Mouse (Mus musculus) MEL-GATA-1-ER (cell line): ENCODE data around the gene Speer2.

ENCODE experiments used
- DNase-seq: peaks from one replicate; pipeline ENCODE4 v3.0.0-alpha.2; 2012; ENCODE audit warnings: low read depth; ENCODE audit errors: extremely low read depth

Gene Speer2

GRCm38 (mm10) chr16:69863644-69864043 lies at the start of gene Speer2:
TSS of gene Speer2 (minus strand) at chr16:69863744.
- DNase-seq = no peak

- no peak for DNase-seq
Observed at GRCm38 (mm10) chr16:69904303-69904702, 40.8 kb upstream of the Speer2 start.

- no peak for DNase-seq
Observed at GRCm38 (mm10) chr16:69880712-69881111, 17.2 kb upstream of the Speer2 start.

GRCm38 (mm10) chr16:69836628-69837027 lies 26.9 kb downstream of the Speer2 start:
- DNase-seq = no peak

GRCm38 (mm10) chr16:69813652-69814051 lies 49.9 kb downstream of the Speer2 start:
- no peak for DNase-seq
